Mouse (Mus musculus): ENCODE results near the gene Ptprg. TPM values are rescaled to one million over a fixed set of nuclear protein-coding genes. Genes with fewer than 3 reads are reported as not detected.

Gene Ptprg
- polyA plus RNA-seq, 1 experiment from 2014 or later: 50.1 TPM

DNA sequence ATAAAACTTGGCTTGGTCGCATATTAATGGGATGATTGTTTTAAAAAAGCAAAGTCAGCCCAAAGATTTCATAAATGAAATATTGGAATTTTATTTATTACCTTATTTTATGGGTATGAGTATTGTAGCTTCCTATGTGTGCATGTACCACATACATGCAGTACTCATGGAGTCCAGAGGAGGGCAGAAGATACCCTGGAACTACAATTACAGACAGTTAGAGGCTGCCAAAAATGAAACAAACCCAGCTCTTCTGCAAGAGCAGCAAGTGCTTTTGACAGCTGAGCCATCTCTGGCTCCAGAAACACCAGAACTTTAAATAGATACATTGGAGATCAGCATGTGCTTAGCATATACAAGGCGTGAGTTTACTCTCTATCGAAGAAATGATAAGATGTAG, 592.6 kb downstream of the Ptprg start:
- H3K9ac ChIP-seq (replicated peaks; ENCODE audit: low read length): no peak overlapping the region
- WGBS: 96% methylated on average over 3 of the region's 3 CpGs
- no peak for ATAC-seq (ENCODE audit: low FRiP score, low TSS enrichment)

DNA sequence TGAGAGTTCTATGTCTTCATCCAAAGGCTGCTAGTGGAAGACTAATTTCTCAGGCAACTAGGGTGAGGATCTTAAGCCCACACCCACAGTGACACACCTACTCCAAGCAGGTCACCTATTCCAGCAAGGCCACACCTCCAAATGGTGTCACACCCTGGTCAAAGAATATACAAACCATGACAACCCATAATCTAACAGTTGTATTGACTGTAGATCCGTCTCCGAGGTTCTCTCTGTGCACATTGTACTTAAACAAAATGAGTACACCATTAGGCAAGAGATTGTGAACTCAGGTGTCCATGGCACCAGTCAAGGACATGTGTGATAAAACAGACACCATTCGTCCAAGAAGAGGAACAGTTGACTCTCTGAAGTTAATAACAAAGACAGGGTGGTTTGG, 596.2 kb downstream of the Ptprg start:
- H3K27me3 ChIP-seq (ENCODE audit: control insufficient read depth, insufficient read depth, low read length): no peaks in the 10 kb centered on the region; the same call in 1 of the 2 replicates

More for the DNA sequence above, 592.6 kb downstream of the Ptprg start:
- Histone ChIP-seq H3K27me3 (ENCODE audit: control insufficient read depth, insufficient read depth, low read length) (no peaks in the 10 kb centered on the region; the same call in 1 of the 2 replicates), H3K9me3 (ENCODE audit: control insufficient read depth, low read length) (no peaks in the 10 kb centered on the region), H3K27ac (replicated peaks; ENCODE audit: low read depth, low read length) (no peak overlapping the region), H3K4me1 (ENCODE audit: control insufficient read depth, insufficient read depth, low read length) (peaks cover 10% of the 10 kb centered on the region), H3K4me2 (ENCODE audit: low read length) (no peak overlapping the region), H3K36me3 (ENCODE audit: control insufficient read depth, insufficient read depth, low read length) (peaks cover 6% of the 10 kb centered on the region; the same call in 1 of the 2 replicates), H3K4me3 (replicated peaks; ENCODE audit: low read depth, low read length) (no peak overlapping the region)
- no peak for DNase-seq

DNA sequence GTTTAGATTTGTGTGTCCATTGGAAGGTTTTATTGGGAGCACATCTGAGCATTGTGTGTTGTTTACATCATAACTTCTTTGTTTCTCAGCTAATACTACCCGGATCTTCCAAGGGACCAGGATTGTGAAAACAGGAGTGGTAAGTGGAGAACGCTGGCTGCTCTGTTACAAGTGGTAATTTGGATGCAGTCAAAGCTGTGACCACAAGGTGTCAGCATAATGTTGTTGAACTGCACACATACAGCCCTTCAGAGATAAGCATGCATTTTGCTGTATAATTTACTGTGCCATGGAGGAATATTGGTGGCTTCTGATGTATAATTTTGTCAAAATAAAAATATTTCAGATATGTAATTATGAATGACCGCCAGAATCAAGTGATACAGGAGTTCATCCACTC, 598.6 kb downstream of the Ptprg start:
- no peak overlapping the region for H3K27ac ChIP-seq (replicated peaks; ENCODE audit: low read depth, low read length)
- H3K27me3 ChIP-seq (ENCODE audit: control insufficient read depth, insufficient read depth, low read length): no peaks in the 10 kb centered on the region
- DNase-seq (peak; percentile 92), ATAC-seq (ENCODE audit: low FRiP score, low TSS enrichment) (peak; percentile 81)
- no peaks in the 10 kb centered on the region for H3K9me3 ChIP-seq (ENCODE audit: control insufficient read depth, low read length)
- H3K4me3 ChIP-seq (replicated peaks; ENCODE audit: low read depth, low read length): no peak overlapping the region
- no peak overlapping the region for H3K4me2 ChIP-seq (ENCODE audit: low read length)
- H3K4me1 ChIP-seq (ENCODE audit: control insufficient read depth, insufficient read depth, low read length): no peaks in the 10 kb centered on the region
- H3K9ac ChIP-seq (replicated peaks; ENCODE audit: low read length): no peak overlapping the region
- 50% methylated on average over 3 of the region's 3 CpGs for WGBS
- H3K36me3 ChIP-seq (ENCODE audit: control insufficient read depth, insufficient read depth, low read length): no peaks in the 10 kb centered on the region

More for the DNA sequence above, 596.2 kb downstream of the Ptprg start:
- WGBS: 86% methylated on average over 3 of the region's 3 CpGs
- DNase-seq (no peak), ATAC-seq (ENCODE audit: low FRiP score, low TSS enrichment) (no peak)
- no peaks in the 10 kb centered on the region for H3K9me3 ChIP-seq (ENCODE audit: control insufficient read depth, low read length)
- H3K36me3 ChIP-seq (ENCODE audit: control insufficient read depth, insufficient read depth, low read length): peaks cover 6% of the 10 kb centered on the region; the same call in 1 of the 2 replicates
- no peak overlapping the region for H3K27ac ChIP-seq (replicated peaks; ENCODE audit: low read depth, low read length)
- no peak overlapping the region for H3K4me2 ChIP-seq (ENCODE audit: low read length)
- H3K4me3 ChIP-seq (replicated peaks; ENCODE audit: low read depth, low read length): no peak overlapping the region
- H3K9ac ChIP-seq (replicated peaks; ENCODE audit: low read length): no peak overlapping the region
- H3K4me1 ChIP-seq (ENCODE audit: control insufficient read depth, insufficient read depth, low read length): no peaks in the 10 kb centered on the region

DNA sequence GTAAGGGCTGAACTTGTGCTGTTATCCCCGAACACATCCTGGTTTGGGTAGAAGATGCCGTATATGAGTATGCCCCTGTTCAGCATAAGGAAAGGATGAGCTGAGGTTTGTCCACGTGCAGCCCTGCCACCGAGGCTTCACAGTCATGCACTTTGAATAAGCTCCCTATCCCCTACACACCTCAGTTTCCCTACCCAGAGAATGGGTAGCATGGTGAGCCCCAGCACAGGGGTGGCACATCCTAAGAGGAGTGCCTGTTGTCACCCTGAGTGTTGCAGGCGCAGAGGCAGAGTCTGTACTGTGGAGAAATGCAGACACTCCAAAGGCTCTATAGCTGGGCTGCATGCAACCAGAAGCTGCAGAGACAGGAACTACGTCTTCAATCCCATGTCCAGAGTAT, 599.4 kb downstream of the Ptprg start:
- 96% methylated on average over 6 of the region's 6 CpGs for WGBS
- Histone ChIP-seq H3K4me1 (ENCODE audit: control insufficient read depth, insufficient read depth, low read length) (no peaks in the 10 kb centered on the region), H3K27ac (replicated peaks; ENCODE audit: low read depth, low read length) (no peak overlapping the region), H3K27me3 (ENCODE audit: control insufficient read depth, insufficient read depth, low read length) (no peaks in the 10 kb centered on the region), H3K4me2 (ENCODE audit: low read length) (no peak overlapping the region), H3K36me3 (ENCODE audit: control insufficient read depth, insufficient read depth, low read length) (no peaks in the 10 kb centered on the region), H3K9ac (replicated peaks; ENCODE audit: low read length) (no peak overlapping the region), H3K4me3 (replicated peaks; ENCODE audit: low read depth, low read length) (no peak overlapping the region), H3K9me3 (ENCODE audit: control insufficient read depth, low read length) (no peaks in the 10 kb centered on the region)
- ATAC-seq (ENCODE audit: low FRiP score, low TSS enrichment) (no peak), DNase-seq (no peak)

DNA sequence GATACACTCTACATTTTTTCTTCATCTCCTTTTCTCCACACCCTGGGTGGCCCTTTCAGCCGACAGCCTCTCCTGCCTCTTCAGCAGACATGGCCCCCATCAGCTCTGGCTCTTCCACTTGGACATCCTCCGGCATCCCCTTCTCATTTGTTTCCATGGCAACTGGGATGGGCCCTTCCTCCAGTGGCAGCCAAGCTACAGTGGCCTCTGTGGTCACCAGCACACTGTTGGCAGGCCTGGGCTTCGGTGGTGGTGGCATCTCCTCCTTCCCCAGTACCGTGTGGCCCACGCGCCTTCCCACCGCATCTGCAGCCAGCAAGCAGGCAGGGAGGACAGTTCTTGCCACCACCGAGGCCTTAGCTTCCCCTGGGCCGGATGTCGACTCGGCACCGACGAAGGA, 600.3 kb downstream of the Ptprg start:
- Histone ChIP-seq H3K27ac (replicated peaks; ENCODE audit: low read depth, low read length) (no peak overlapping the region), H3K36me3 (ENCODE audit: control insufficient read depth, insufficient read depth, low read length) (no peaks in the 10 kb centered on the region), H3K4me1 (ENCODE audit: control insufficient read depth, insufficient read depth, low read length) (no peaks in the 10 kb centered on the region), H3K4me2 (ENCODE audit: low read length) (no peak overlapping the region), H3K27me3 (ENCODE audit: control insufficient read depth, insufficient read depth, low read length) (no peaks in the 10 kb centered on the region), H3K9me3 (ENCODE audit: control insufficient read depth, low read length) (no peaks in the 10 kb centered on the region), H3K9ac (replicated peaks; ENCODE audit: low read length) (no peak overlapping the region), H3K4me3 (replicated peaks; ENCODE audit: low read depth, low read length) (no peak overlapping the region)
- no peak for ATAC-seq (ENCODE audit: low FRiP score, low TSS enrichment)
- DNase-seq: peak; percentile 29
- 79% methylated on average over 13 of the region's 13 CpGs for WGBS

DNA sequence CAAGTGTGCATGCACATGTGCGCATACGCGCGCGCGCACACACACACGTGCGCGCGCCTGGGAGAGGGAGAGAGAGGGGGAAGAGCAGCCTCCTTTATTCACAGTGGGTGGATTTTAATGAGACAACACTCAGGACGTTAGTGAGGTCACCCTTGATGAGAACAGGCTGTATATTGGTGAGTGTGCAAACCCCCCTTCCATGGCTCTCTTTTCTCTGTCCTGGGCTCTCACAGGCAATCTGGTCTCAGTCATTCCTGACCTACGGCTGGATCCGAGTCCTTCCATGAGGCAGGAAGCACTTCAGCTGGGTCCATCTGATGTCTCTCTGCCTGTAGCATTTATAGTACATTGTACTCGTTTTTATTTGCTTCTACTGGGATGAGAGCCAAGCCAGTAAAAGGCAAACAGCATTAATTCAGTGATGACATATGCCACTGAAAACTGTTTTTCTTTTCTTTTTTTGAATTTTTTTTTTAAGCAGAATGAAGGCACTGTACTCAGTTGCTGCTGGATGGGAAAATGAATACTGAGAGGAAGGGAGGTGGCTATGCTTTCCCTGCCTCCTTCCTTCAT, 608.5 kb downstream of the Ptprg start:
- H3K36me3 ChIP-seq (ENCODE audit: control insufficient read depth, insufficient read depth, low read length): 0 out of 2 replicates have a peak, but pooled peaks cover 4% of the 10 kb centered on the region
- H3K9me3 ChIP-seq (ENCODE audit: control insufficient read depth, low read length): no peaks in the 10 kb centered on the region
- no peak overlapping the region for H3K4me2 ChIP-seq (ENCODE audit: low read length)
- ATAC-seq (ENCODE audit: low FRiP score, low TSS enrichment): peak; percentile 15; the same call in 1 of the 2 replicates
- H3K27ac ChIP-seq (replicated peaks; ENCODE audit: low read depth, low read length): no peak overlapping the region
- no peak overlapping the region for H3K4me3 ChIP-seq (replicated peaks; ENCODE audit: low read depth, low read length)
- 89% methylated on average over 14 of the region's 14 CpGs for WGBS
- H3K4me1 ChIP-seq (ENCODE audit: control insufficient read depth, insufficient read depth, low read length): no peaks in the 10 kb centered on the region
- no peaks in the 10 kb centered on the region for H3K27me3 ChIP-seq (ENCODE audit: control insufficient read depth, insufficient read depth, low read length)
- no peak overlapping the region for H3K9ac ChIP-seq (replicated peaks; ENCODE audit: low read length)
- peak; percentile 19 for DNase-seq

DNA sequence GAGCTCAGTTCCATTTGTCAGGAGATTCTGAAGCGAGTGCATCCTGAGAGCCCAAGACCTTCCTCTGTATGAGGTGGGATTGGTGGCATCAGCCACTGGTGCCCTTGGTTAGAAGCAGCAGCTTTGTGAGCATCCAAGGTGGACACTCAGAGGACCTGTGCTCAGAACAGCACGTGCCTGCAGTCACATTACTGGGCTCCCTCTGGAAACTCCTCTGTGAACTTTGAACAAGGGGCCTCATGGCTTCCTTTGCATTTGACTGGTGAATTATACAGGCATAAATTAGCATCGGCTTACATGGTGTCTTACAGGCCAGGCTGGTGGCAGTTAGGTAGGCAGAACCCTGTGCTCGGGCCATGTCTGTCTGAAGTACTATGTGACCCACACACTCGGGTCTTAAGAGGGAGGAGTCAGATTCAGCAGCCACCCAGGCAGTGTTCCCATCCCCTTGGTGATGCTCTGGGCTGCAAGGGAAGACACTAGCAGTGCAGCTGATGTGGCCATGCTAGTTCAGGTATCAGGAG, 609.1 kb downstream of the Ptprg start:
- no peak overlapping the region for H3K27ac ChIP-seq (replicated peaks; ENCODE audit: low read depth, low read length)
- H3K4me2 ChIP-seq (ENCODE audit: low read length): no peak overlapping the region
- 0 out of 2 replicates have a peak, but pooled peaks cover 4% of the 10 kb centered on the region for H3K36me3 ChIP-seq (ENCODE audit: control insufficient read depth, insufficient read depth, low read length)
- ATAC-seq (ENCODE audit: low FRiP score, low TSS enrichment) (no peak), DNase-seq (no peak)
- WGBS: 64% methylated on average over 5 of the region's 5 CpGs
- H3K4me3 ChIP-seq (replicated peaks; ENCODE audit: low read depth, low read length): no peak overlapping the region
- H3K9ac ChIP-seq (replicated peaks; ENCODE audit: low read length): no peak overlapping the region
- no peaks in the 10 kb centered on the region for H3K9me3 ChIP-seq (ENCODE audit: control insufficient read depth, low read length)
- no peaks in the 10 kb centered on the region for H3K4me1 ChIP-seq (ENCODE audit: control insufficient read depth, insufficient read depth, low read length)
- no peaks in the 10 kb centered on the region for H3K27me3 ChIP-seq (ENCODE audit: control insufficient read depth, insufficient read depth, low read length)

DNA sequence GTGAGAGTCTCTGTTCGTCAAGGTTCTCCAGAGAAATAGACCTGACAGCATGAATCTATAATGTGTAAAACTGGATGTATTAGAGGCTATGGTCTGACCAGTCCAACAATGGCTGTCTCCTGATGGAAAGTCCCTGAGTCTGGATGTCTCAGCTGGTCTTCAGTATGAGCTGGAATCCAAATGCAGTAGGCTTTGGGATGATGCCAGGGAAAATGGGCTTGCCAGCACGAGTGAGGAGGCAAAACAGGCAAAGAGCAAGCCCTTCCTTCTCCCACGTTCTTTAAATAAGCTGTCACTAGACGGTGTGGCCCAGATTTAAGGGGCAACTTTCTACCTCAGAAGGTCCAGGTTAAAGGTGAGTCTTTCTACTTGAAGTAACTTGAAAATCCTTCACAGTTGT, 609.9 kb downstream of the Ptprg start:
- H3K27ac ChIP-seq (replicated peaks; ENCODE audit: low read depth, low read length): no peak overlapping the region
- H3K27me3 ChIP-seq (ENCODE audit: control insufficient read depth, insufficient read depth, low read length): no peaks in the 10 kb centered on the region
- H3K4me2 ChIP-seq (ENCODE audit: low read length): no peak overlapping the region
- H3K9ac ChIP-seq (replicated peaks; ENCODE audit: low read length): no peak overlapping the region
- no peaks in the 10 kb centered on the region for H3K4me1 ChIP-seq (ENCODE audit: control insufficient read depth, insufficient read depth, low read length)
- 0 out of 2 replicates have a peak, but pooled peaks cover 4% of the 10 kb centered on the region for H3K36me3 ChIP-seq (ENCODE audit: control insufficient read depth, insufficient read depth, low read length)
- no peak overlapping the region for H3K4me3 ChIP-seq (replicated peaks; ENCODE audit: low read depth, low read length)
- DNase-seq (no peak), ATAC-seq (ENCODE audit: low FRiP score, low TSS enrichment) (no peak)
- WGBS: 82% methylated on average over 4 of the region's 4 CpGs
- H3K9me3 ChIP-seq (ENCODE audit: control insufficient read depth, low read length): no peaks in the 10 kb centered on the region

DNA sequence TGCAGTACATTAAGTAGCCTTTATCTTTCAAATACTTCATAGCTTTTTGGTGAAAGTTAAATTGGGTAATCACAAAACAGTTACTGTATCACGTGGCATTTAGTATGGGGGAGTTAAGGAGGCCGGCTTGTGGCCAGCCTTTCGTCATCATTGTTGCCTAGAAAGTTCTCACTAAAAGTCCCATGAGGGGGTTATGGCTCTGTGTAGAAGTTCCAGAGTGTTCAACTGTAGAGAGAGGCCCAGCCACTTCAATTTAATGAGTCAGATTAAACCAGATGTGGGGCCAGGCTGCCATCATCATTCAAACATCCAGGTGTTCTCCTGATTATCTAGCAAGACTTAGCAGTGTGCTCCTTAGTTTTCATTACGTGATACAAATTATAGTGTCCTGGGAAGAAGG, 613.9 kb downstream of the Ptprg start:
- no peaks in the 10 kb centered on the region for H3K9me3 ChIP-seq (ENCODE audit: control insufficient read depth, low read length)
- no peaks in the 10 kb centered on the region for H3K27me3 ChIP-seq (ENCODE audit: control insufficient read depth, insufficient read depth, low read length)
- no peaks in the 10 kb centered on the region for H3K4me1 ChIP-seq (ENCODE audit: control insufficient read depth, insufficient read depth, low read length)
- 0 out of 2 replicates have a peak, but pooled peaks cover 4% of the 10 kb centered on the region for H3K36me3 ChIP-seq (ENCODE audit: control insufficient read depth, insufficient read depth, low read length)
- H3K27ac ChIP-seq (replicated peaks; ENCODE audit: low read depth, low read length): no peak overlapping the region
- WGBS: 89% methylated on average over 4 of the region's 4 CpGs
- DNase-seq: no peak
- H3K9ac ChIP-seq (replicated peaks; ENCODE audit: low read length): no peak overlapping the region
- H3K4me2 ChIP-seq (ENCODE audit: low read length): no peak overlapping the region
- no peak for ATAC-seq (ENCODE audit: low FRiP score, low TSS enrichment)
- H3K4me3 ChIP-seq (replicated peaks; ENCODE audit: low read depth, low read length): no peak overlapping the region

Data from midbrain, embryonic 14.5 days (tissue).